ENCODE assay signal across 9 mouse cellular contexts in genomic region chrX:140544737-140545136, GRCm38 (mm10). TPM values are rescaled to one million over a fixed set of nuclear protein-coding genes. Genes with fewer than 3 reads are reported as not detected.
DNase-seq lines count a peak whose midpoint lies in the region; ATAC-seq lines count a peak whose summit lies in the region.
"Had no signal": no experiment of that assay in that cellular context is flagged by ENCODE, and none has a peak within 500 bp of the region (broad histone marks: within the 10 kb centered on the region; RNA-seq: fewer than 3 reads in every experiment).

No protein-coding gene starts in this region.

- H3K9ac ChIP-seq in hindbrain, embryonic 16.5 days (ENCODE audit: low read depth, low read length), result no peak overlapping the region
- H3K9ac ChIP-seq: embryonic facial prominence, embryonic 15.5 days had no signal

- H3K36me3 ChIP-seq in hindbrain, embryonic 10.5 days, result peaks cover 10% of the 10 kb centered on the region
- H3K36me3 ChIP-seq in hindbrain, embryonic 16.5 days (ENCODE audit: control insufficient read depth, insufficient read depth, low read length), result no peaks in the 10 kb centered on the region
- H3K36me3 ChIP-seq: embryonic facial prominence, embryonic 15.5 days had no signal

- no peak overlapping the region for H3K4me2 ChIP-seq in hindbrain, embryonic 16.5 days (ENCODE audit: low read length)
- H3K4me2 ChIP-seq: embryonic facial prominence, embryonic 15.5 days had no signal

- DNase-seq in hindbrain, embryonic 10.5 days (ENCODE audit: low spot score), result peak; percentile 19
- DNase-seq in 3134 (ENCODE audit: extremely low read depth, insufficient read length, low spot score) (peak; percentile 41), ES-CJ7 (ENCODE audit: low read depth, low spot score) (peak; percentile 66)
- DNase-seq in cerebellum, adult 9-11 months, result peak; percentile 47
- peak; percentile 67 for DNase-seq in kidney, postnatal 14 days
- peak; percentile 43 to 61 for DNase-seq in natural killer cell, adult 2 months (ENCODE audit: low spot score in 2 of 2)
- DNase-seq in ovary, adult 18-20 months (ENCODE audit: low spot score), result no peak

- H3K4me3 ChIP-seq in hindbrain, embryonic 10.5 days, result no peak overlapping the region
- H3K4me3 ChIP-seq in hindbrain, embryonic 16.5 days (ENCODE audit: low read length), result no peak overlapping the region
- H3K4me3 ChIP-seq: embryonic facial prominence, embryonic 15.5 days had no signal

- peaks cover 24% of the 10 kb centered on the region; the same call in 1 of the 2 replicates for H3K4me1 ChIP-seq in hindbrain, embryonic 10.5 days (replicated peaks)
- peaks cover 3% of the 10 kb centered on the region; the same call in 1 of the 2 replicates for H3K4me1 ChIP-seq in hindbrain, embryonic 16.5 days (ENCODE audit: control insufficient read depth, insufficient read depth, low read depth, low read length)
- H3K4me1 ChIP-seq: embryonic facial prominence, embryonic 15.5 days had no signal

- H3K9me3 ChIP-seq in hindbrain, embryonic 10.5 days, result no peaks in the 10 kb centered on the region
- H3K9me3 ChIP-seq in hindbrain, embryonic 16.5 days (ENCODE audit: control insufficient read depth, low read length), result no peaks in the 10 kb centered on the region
- H3K9me3 ChIP-seq: embryonic facial prominence, embryonic 15.5 days had no signal

- no peak overlapping the region for H3K27ac ChIP-seq in hindbrain, embryonic 10.5 days
- H3K27ac ChIP-seq in hindbrain, embryonic 16.5 days (ENCODE audit: low read depth, low read length), result no peak overlapping the region
- H3K27ac ChIP-seq: embryonic facial prominence, embryonic 15.5 days had no signal

- H3K27me3 ChIP-seq in hindbrain, embryonic 10.5 days (ENCODE audit: insufficient read depth, poor library complexity, severe bottlenecking), result peaks cover 86% of the 10 kb centered on the region
- H3K27me3 ChIP-seq in hindbrain, embryonic 16.5 days (replicated peaks; ENCODE audit: control insufficient read depth, insufficient read depth, low read length), result peaks cover 8% of the 10 kb centered on the region; the same call in 1 of the 2 replicates

- no peak for ATAC-seq in hindbrain, embryonic 16.5 days

- 37% methylated on average over 3 of the region's 3 CpGs for WGBS in hindbrain, embryonic 10.5 days
- WGBS in hindbrain, embryonic 16.5 days, result 34% methylated on average over 3 of the region's 3 CpGs

RNA-seq across cellular contexts. Expression of gene Tsc22d3, which starts 55.7 kb away (rescaled TPM):
- polyA plus RNA-seq in hindbrain, embryonic 10.5 days (2016; fragmentation: Nextera tagmentation; extraction: Ambion mirVana), result 122 and 124 TPM in 2 replicates
- polyA plus RNA-seq in hindbrain, embryonic 16.5 days (2015; fragmentation: Nextera tagmentation; extraction: Ambion mirVana), result 135 and 147 TPM in 2 replicates
